Mouse (Mus musculus) CD4-positive, CD25-positive, alpha-beta regulatory T cell, adult 2 months (primary cell): ENCODE data around the gene Dpy19l3.

Source experiments
- DNase-seq: peaks from one replicate; pipeline ENCODE4 v3.0.0-alpha.2; 2012; ENCODE audit warnings: low read depth, low spot score

The Dpy19l3 gene

DNA sequence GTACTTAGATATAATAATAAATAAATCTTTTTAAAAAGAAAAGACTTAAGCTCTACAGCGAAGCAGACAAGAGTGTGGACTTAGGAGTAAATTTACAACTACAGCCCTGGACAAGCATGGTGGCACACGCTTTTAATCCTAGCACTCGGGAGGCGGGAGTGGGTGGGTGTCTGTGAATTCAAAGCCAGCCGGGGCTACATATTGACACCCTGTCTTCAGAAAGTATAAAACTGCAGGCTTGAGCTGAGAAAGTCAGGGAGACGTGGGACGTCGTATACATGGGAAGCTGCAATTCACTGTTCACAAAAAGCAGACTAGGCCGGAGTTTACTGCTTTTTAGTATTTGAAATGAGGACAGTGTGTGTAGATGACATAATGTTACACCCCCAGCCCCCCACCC lies 117.4 kb downstream of the Dpy19l3 start:
- DNase-seq, result no peak

DNA sequence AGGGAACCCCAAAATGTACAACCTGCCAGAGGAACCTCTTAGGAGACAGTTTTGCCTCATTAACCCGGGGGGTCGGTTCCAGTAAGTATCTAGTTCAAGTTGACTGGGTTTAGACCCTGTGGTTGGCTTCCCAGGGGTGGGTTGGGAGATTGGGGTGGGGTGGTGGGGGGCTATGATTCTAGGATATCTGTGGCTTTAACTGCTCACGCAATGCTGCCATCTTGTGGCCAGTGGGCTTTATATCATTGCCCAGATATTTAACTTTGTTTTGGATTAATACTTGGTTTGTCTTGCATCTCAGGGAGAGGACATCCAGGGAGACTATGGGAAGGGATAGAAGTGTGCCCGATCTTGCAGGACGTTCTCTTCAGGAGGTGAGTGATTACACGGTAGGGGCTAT lies 118.0 kb downstream of the Dpy19l3 start:
- peak; percentile 60 for DNase-seq
